Mouse (Mus musculus) frontal cortex, adult 2 months (tissue): Measurements from ENCODE around the gene Ang. TPM values are rescaled to one million over a fixed set of nuclear protein-coding genes. Genes with fewer than 3 reads are reported as not detected.

Source experiments
- polyA plus RNA-seq: library from polyadenylated mRNA; depleted of rRNA; stranded (reverse); fragments of >200 nt; gene quantifications from 2 replicates; pipeline ENCODE4 v1.2.3, GENCODE M21; 2012; rRNA removed

Ang gene
- polyA plus RNA-seq, 1 experiment, result 6.9 TPM

Other genes starting within 250 kb of the Ang start
- 3.5 and 5.2 TPM in 2 replicates for gene Tep1, start 220.6 kb upstream of the Ang start, polyA plus RNA-seq
- gene Klhl33, start 193.6 kb upstream of the Ang start, polyA plus RNA-seq, result 3.1 and 3.3 TPM in 2 replicates
- 66.7 and 70.0 TPM in 2 replicates for gene Osgep, start 166.3 kb upstream of the Ang start, polyA plus RNA-seq
- gene Apex1, start 166.2 kb upstream of the Ang start, polyA plus RNA-seq, result 60.2 and 60.5 TPM in 2 replicates
- 156 and 184 TPM in 2 replicates for gene Pip4p1, start 160.3 kb upstream of the Ang start, polyA plus RNA-seq
- 27.2 and 30.1 TPM in 2 replicates for gene Pnp, start 160.1 kb upstream of the Ang start, polyA plus RNA-seq
- gene Gm49342, start 146.6 kb upstream of the Ang start, polyA plus RNA-seq, result 25.7 and 37.9 TPM in 2 replicates
- gene Pnp2, start 135.2 kb upstream of the Ang start, polyA plus RNA-seq, result 1.3 and 1.7 TPM in 2 replicates
- gene Rnase10, start 83.4 kb upstream of the Ang start, polyA plus RNA-seq, result 0.16 TPM in 1 of 2 replicates, not detected in the other
- not detected in 2 replicates for gene Rnase9, start 49.3 kb upstream of the Ang start, polyA plus RNA-seq
- gene Rnase11, start 41.0 kb upstream of the Ang start, polyA plus RNA-seq, result not detected in 2 replicates
- 0.20 TPM in 1 of 2 replicates, not detected in the other for gene Rnase12, start 33.5 kb upstream of the Ang start, polyA plus RNA-seq
- gene Olfr750, start 16.7 kb upstream of the Ang start, polyA plus RNA-seq, result not detected in 2 replicates
- gene Rnase4, start 73 bp upstream of the Ang start, polyA plus RNA-seq, result 20.3 and 27.1 TPM in 2 replicates
- not detected in 2 replicates for gene Eddm3b, start 23.3 kb downstream of the Ang start, polyA plus RNA-seq
- 0.38 and 0.56 TPM in 2 replicates for gene Rnase6, start 32.8 kb downstream of the Ang start, polyA plus RNA-seq
- gene Rnase1, start 55.6 kb downstream of the Ang start, polyA plus RNA-seq, result 0.72 and 0.99 TPM in 2 replicates
- gene Rnase2b, start 71.1 kb downstream of the Ang start, polyA plus RNA-seq, result not detected in 2 replicates
- not detected in 2 replicates for gene Ang2, start 108.0 kb downstream of the Ang start, polyA plus RNA-seq
- not detected in 2 replicates for gene Ear14, start 112.2 kb downstream of the Ang start, polyA plus RNA-seq
- not detected in 2 replicates for gene Rnase2a, start 165.0 kb downstream of the Ang start, polyA plus RNA-seq